Mouse (Mus musculus) ES-E14 (cell line): ENCODE results near the gene Gm20825. TPM values are rescaled to one million over a fixed set of nuclear protein-coding genes. Genes with fewer than 3 reads are reported as not detected.
"Not testable (repeated sequence)": the region's sequence is repeated elsewhere in the genome, so short reads cannot be mapped to it uniquely, and the experiment has no call there.

Experiments used
- DNase-seq: peaks from one replicate; pipeline ENCODE4 v3.0.0-alpha.2; 2013; ENCODE audit warnings: low read depth, low spot score
- H3K27ac ChIP-seq: 2 replicates; pipeline ENCODE4 v1.5.1; 2012; ENCODE audit warnings: low read depth, mild to moderate bottlenecking, low read length, moderate library complexity, mixed read lengths; ENCODE audit not compliant: poor library complexity, insufficient read depth, severe bottlenecking
- H3K36me3 ChIP-seq: 2 replicates; pipeline ENCODE4 v1.6.1; 2012; ENCODE audit warnings: mild to moderate bottlenecking, low read length, moderate library complexity, mixed read lengths; ENCODE audit not compliant: control insufficient read depth, poor library complexity, insufficient read depth, severe bottlenecking
- H3K4me1 ChIP-seq, 2 experiments: fragments of 150-350 bp in 1 of 2; sonication (generic) in 1 of 2; 2 replicates each; pipeline ENCODE4 v1.6.1; 2012; ENCODE audit warnings: low read length in 2 of 2, mild to moderate bottlenecking in 1 of 2, mixed read lengths in 1 of 2; ENCODE audit not compliant: control insufficient read depth in 2 of 2, insufficient read depth in 2 of 2, poor library complexity in 1 of 2
- H3K4me3 ChIP-seq, 2 experiments: fragments of 150-350 bp in 1 of 2; sonication (generic) in 1 of 2; 2 replicates each; pipeline ENCODE4 v1.5.1; 2012; ENCODE audit warnings: low read length in 2 of 2, low read depth in 1 of 2, mild to moderate bottlenecking in 1 of 2, mixed read lengths in 1 of 2; ENCODE audit not compliant: insufficient read depth in 1 of 2, poor library complexity in 1 of 2, severe bottlenecking in 1 of 2
- H3K9ac ChIP-seq: 2 replicates; pipeline ENCODE4 v1.6.1; 2012; ENCODE audit warnings: low read depth, mild to moderate bottlenecking, low read length, mixed read lengths; ENCODE audit not compliant: poor library complexity, insufficient read depth, severe bottlenecking
- H3K9me3 ChIP-seq: fragments of 150-350 bp; sonication (generic); 2 replicates; pipeline ENCODE4 v1.6.1; 2012; ENCODE audit warnings: low read depth, mild to moderate bottlenecking, low read length; ENCODE audit not compliant: control insufficient read depth, insufficient read depth
- in situ Hi-C, 2 experiments: fragments of 600-800 bp; cut with MboI; formaldehyde crosslinking; loops; one replicate each; pipeline ENCODE4 v1.15.1; 2025; ENCODE audit warnings: low sequenced_read_pairs in 2 of 2, inconsistent platforms in 1 of 2; ENCODE audit not compliant: unreplicated experiment in 2 of 2
- total RNA-seq: library from RNA; depleted of rRNA; stranded (reverse); fragments of 300-350 nt; gene quantifications from 2 replicates; pipeline ENCODE4 v1.2.3, GENCODE M21; 2012; rRNA removed

Gm20825 gene
- not detected in 2 replicates for total RNA-seq

GRCm38 (mm10) chrY:8071407-8071806 lies at the start of gene Gm20825:
Gene Gm20825 (minus strand): TSS chrY:8071507.
- H3K4me3 ChIP-seq, DNase-seq, H3K27ac ChIP-seq, H3K9me3 ChIP-seq, in situ Hi-C loops, H3K36me3 ChIP-seq, H3K9ac ChIP-seq, H3K4me1 ChIP-seq: not testable (repeated sequence)

Other genes starting within 250 kb of the Gm20825 start
- gene Gm29049, start 74.3 kb downstream of the Gm20825 start, total RNA-seq, result not detected in 2 replicates
- gene Gm20824, start 186.4 kb upstream of the Gm20825 start, total RNA-seq, result not detected in 2 replicates